Mouse (Mus musculus) hindbrain, embryonic 12.5 days (tissue): ENCODE results near the gene Cyp3a13. TPM values are rescaled to one million over a fixed set of nuclear protein-coding genes. Genes with fewer than 3 reads are reported as not detected.
"Not testable (repeated sequence)": the region's sequence is repeated elsewhere in the genome, so short reads cannot be mapped to it uniquely, and the experiment has no call there.

Experiments used
- ATAC-seq: fragments of 200-750 bp; cut with Nextera tagmentation; 2 replicates; pipeline ENCODE4 v1.8.0; 2017; ENCODE audit warnings: moderate TSS enrichment; ENCODE audit not compliant: low FRiP score
- H3K27ac ChIP-seq: fragments of 300-500 bp; sonication (generic); 2 replicates; pipeline ENCODE4 v1.5.1; 2016; ENCODE audit warnings: mild to moderate bottlenecking
- H3K27me3 ChIP-seq: fragments of 300-500 bp; sonication (generic); 2 replicates; pipeline ENCODE4 v1.6.1; 2016; ENCODE audit warnings: mild to moderate bottlenecking
- H3K36me3 ChIP-seq: fragments of 300-500 bp; sonication (generic); 2 replicates; pipeline ENCODE4 v1.6.1; 2016; ENCODE audit warnings: mild to moderate bottlenecking
- H3K4me1 ChIP-seq: fragments of 300-500 bp; sonication (generic); 2 replicates; pipeline ENCODE4 v1.6.1; 2016
- H3K4me2 ChIP-seq: fragments of 300-500 bp; sonication (generic); replicated peaks from 2 replicates; pipeline ENCODE4 v1.6.1; 2016; ENCODE audit warnings: mild to moderate bottlenecking
- H3K4me3 ChIP-seq: fragments of 300-500 bp; sonication (generic); 2 replicates; pipeline ENCODE4 v1.5.1; 2016; ENCODE audit warnings: mild to moderate bottlenecking
- H3K9ac ChIP-seq: fragments of 300-500 bp; sonication (generic); 2 replicates; pipeline ENCODE4 v1.6.1; 2016; ENCODE audit warnings: mild to moderate bottlenecking, moderate library complexity
- H3K9me3 ChIP-seq: fragments of 300-500 bp; sonication (generic); replicated peaks from 2 replicates; pipeline ENCODE4 v1.6.1; 2016; ENCODE audit warnings: mild to moderate bottlenecking
- WGBS: fragments of 180-500 bp; shearing (Covaris S2); methylation state at CpG from one replicate; pipeline ENCODE4 v1.1.7; 2016; 5-methylcytosine and 5-hydroxymethylcytosine counted together
- polyA plus RNA-seq: library from polyadenylated mRNA; unstranded; fragments of >200 nt; fragmentation: Nextera tagmentation; extraction: Ambion mirVana; gene quantifications from 2 replicates; pipeline ENCODE4 v1.2.1, GENCODE M21; 2016

Cyp3a13 gene
- polyA plus RNA-seq, 1 experiment from 2014 or later, result not detected

GRCm38 (mm10) chr5:137915550-137915949, 5.9 kb downstream of the Cyp3a13 start:
- H3K4me1 ChIP-seq, result no peaks in the 10 kb centered on the region
- ATAC-seq, result no peak

GRCm38 (mm10) chr5:137914508-137914907, 6.9 kb downstream of the Cyp3a13 start:
- no peak for ATAC-seq
- Histone ChIP-seq H3K27ac (no peak overlapping the region), H3K4me1 (no peaks in the 10 kb centered on the region), H3K4me2 (no peak overlapping the region), H3K36me3 (no peaks in the 10 kb centered on the region), H3K9ac (no peak overlapping the region), H3K27me3 (no peaks in the 10 kb centered on the region), H3K9me3 (no peaks in the 10 kb centered on the region), H3K4me3 (no peak overlapping the region)

More at GRCm38 (mm10) chr5:137915550-137915949, 5.9 kb downstream of the Cyp3a13 start:
- Histone ChIP-seq H3K27ac (no peak overlapping the region), H3K9ac (no peak overlapping the region), H3K4me2 (no peak overlapping the region), H3K4me3 (no peak overlapping the region), H3K9me3 (no peaks in the 10 kb centered on the region), H3K36me3 (no peaks in the 10 kb centered on the region), H3K27me3 (no peaks in the 10 kb centered on the region)
- 82% methylated on average over 6 of the region's 6 CpGs for WGBS

GRCm38 (mm10) chr5:137909564-137910262, 11.7 kb downstream of the Cyp3a13 start:
- WGBS, result 83% methylated on average over 3 of the region's 3 CpGs
- no peaks in the 10 kb centered on the region for H3K9me3 ChIP-seq
- H3K4me3 ChIP-seq, result no peak overlapping the region
- H3K27me3 ChIP-seq, result no peaks in the 10 kb centered on the region
- no peak overlapping the region for H3K9ac ChIP-seq
- H3K4me2 ChIP-seq, result no peak overlapping the region
- H3K4me1 ChIP-seq, result no peaks in the 10 kb centered on the region
- no peak overlapping the region for H3K27ac ChIP-seq
- no peak for ATAC-seq
- H3K36me3 ChIP-seq, result no peaks in the 10 kb centered on the region

GRCm38 (mm10) chr5:137897812-137898211, 23.6 kb downstream of the Cyp3a13 start:
- Histone ChIP-seq H3K9ac (no peak overlapping the region), H3K9me3 (no peaks in the 10 kb centered on the region), H3K4me3 (no peak overlapping the region), H3K27me3 (no peaks in the 10 kb centered on the region), H3K27ac (no peak overlapping the region), H3K4me1 (no peaks in the 10 kb centered on the region), H3K36me3 (no peaks in the 10 kb centered on the region), H3K4me2 (no peak overlapping the region)
- WGBS, result 95% methylated on average over 1 of the region's 1 CpGs
- ATAC-seq, result no peak

GRCm38 (mm10) chr5:137892954-137893353, 28.5 kb downstream of the Cyp3a13 start:
- WGBS, result 59% methylated on average over 1 of the region's 1 CpGs
- H3K9me3 ChIP-seq, result no peaks in the 10 kb centered on the region
- H3K4me1 ChIP-seq, result no peaks in the 10 kb centered on the region
- no peak for ATAC-seq
- no peak overlapping the region for H3K4me3 ChIP-seq
- no peaks in the 10 kb centered on the region for H3K27me3 ChIP-seq
- H3K36me3 ChIP-seq, result no peaks in the 10 kb centered on the region
- no peak overlapping the region for H3K27ac ChIP-seq
- no peak overlapping the region for H3K4me2 ChIP-seq
- no peak overlapping the region for H3K9ac ChIP-seq

- H3K4me3 ChIP-seq, result no peak overlapping the region
- no peak overlapping the region for H3K4me2 ChIP-seq
- 95% methylated on average over 1 of the region's 1 CpGs for WGBS
- H3K27me3 ChIP-seq, result no peaks in the 10 kb centered on the region
- no peak overlapping the region for H3K27ac ChIP-seq
- no peaks in the 10 kb centered on the region for H3K9me3 ChIP-seq
- no peaks in the 10 kb centered on the region for H3K36me3 ChIP-seq
- H3K9ac ChIP-seq, result no peak overlapping the region
- no peaks in the 10 kb centered on the region for H3K4me1 ChIP-seq
- ATAC-seq, result no peak
Observed at GRCm38 (mm10) chr5:137887666-137888065, 33.8 kb downstream of the Cyp3a13 start.

GRCm38 (mm10) chr5:137885894-137886293, 35.5 kb downstream of the Cyp3a13 start:
- no peak for ATAC-seq
- no peaks in the 10 kb centered on the region for H3K27me3 ChIP-seq
- H3K36me3 ChIP-seq, result no peaks in the 10 kb centered on the region
- no peaks in the 10 kb centered on the region for H3K9me3 ChIP-seq
- H3K4me3 ChIP-seq, result no peak overlapping the region
- H3K27ac ChIP-seq, result no peak overlapping the region
- no peak overlapping the region for H3K9ac ChIP-seq
- H3K4me2 ChIP-seq, result no peak overlapping the region
- WGBS, result 6% methylated on average over 2 of the region's 2 CpGs
- no peaks in the 10 kb centered on the region for H3K4me1 ChIP-seq

GRCm38 (mm10) chr5:137883345-137883744, 38.1 kb downstream of the Cyp3a13 start:
- no peak overlapping the region for H3K27ac ChIP-seq
- H3K4me3 ChIP-seq, result no peak overlapping the region
- H3K27me3 ChIP-seq, result no peaks in the 10 kb centered on the region
- no peak overlapping the region for H3K4me2 ChIP-seq
- no peak overlapping the region for H3K9ac ChIP-seq
- 92% methylated on average over 3 of the region's 3 CpGs for WGBS
- H3K9me3 ChIP-seq, result no peaks in the 10 kb centered on the region
- no peaks in the 10 kb centered on the region for H3K36me3 ChIP-seq
- H3K4me1 ChIP-seq, result no peaks in the 10 kb centered on the region
- ATAC-seq, result no peak

- H3K27ac ChIP-seq, result no peak overlapping the region
- H3K27me3 ChIP-seq, result no peaks in the 10 kb centered on the region
- H3K36me3 ChIP-seq, result no peaks in the 10 kb centered on the region
- H3K4me3 ChIP-seq, result no peak overlapping the region
- no peaks in the 10 kb centered on the region for H3K9me3 ChIP-seq
- ATAC-seq, result no peak
- no peaks in the 10 kb centered on the region for H3K4me1 ChIP-seq
- H3K9ac ChIP-seq, result no peak overlapping the region
- 77% methylated on average over 4 of the region's 4 CpGs for WGBS
- H3K4me2 ChIP-seq, result no peak overlapping the region
Observed at GRCm38 (mm10) chr5:137882922-137883321, 38.5 kb downstream of the Cyp3a13 start.

GRCm38 (mm10) chr5:137877860-137878259, 43.6 kb downstream of the Cyp3a13 start:
- 57% methylated on average over 2 of the region's 2 CpGs for WGBS
- H3K4me3 ChIP-seq, result no peak overlapping the region

GRCm38 (mm10) chr5:137875054-137875453, 46.4 kb downstream of the Cyp3a13 start:
- Histone ChIP-seq H3K9me3 (no peaks in the 10 kb centered on the region), H3K27ac (no peak overlapping the region), H3K27me3 (no peaks in the 10 kb centered on the region), H3K4me1 (no peaks in the 10 kb centered on the region), H3K9ac (no peak overlapping the region), H3K36me3 (no peaks in the 10 kb centered on the region), H3K4me2 (no peak overlapping the region), H3K4me3 (no peak overlapping the region)
- WGBS, result 84% methylated on average over 2 of the region's 2 CpGs
- no peak for ATAC-seq

More at GRCm38 (mm10) chr5:137877860-137878259, 43.6 kb downstream of the Cyp3a13 start:
- Histone ChIP-seq H3K27me3 (no peaks in the 10 kb centered on the region), H3K4me2 (no peak overlapping the region), H3K9me3 (no peaks in the 10 kb centered on the region), H3K36me3 (no peaks in the 10 kb centered on the region), H3K9ac (no peak overlapping the region), H3K27ac (no peak overlapping the region), H3K4me1 (no peaks in the 10 kb centered on the region)
- ATAC-seq, result no peak

- H3K4me1 ChIP-seq, H3K36me3 ChIP-seq, H3K27ac ChIP-seq, H3K9ac ChIP-seq, H3K4me3 ChIP-seq, H3K27me3 ChIP-seq, ATAC-seq, H3K4me2 ChIP-seq, H3K9me3 ChIP-seq: not testable (repeated sequence)
- 53% methylated on average over 1 of the region's 1 CpGs for WGBS
Observed at GRCm38 (mm10) chr5:137872381-137872702, 49.1 kb downstream of the Cyp3a13 start.

GRCm38 (mm10) chr5:137871644-137872380, 49.6 kb downstream of the Cyp3a13 start, which contains the start of gene Pilrb2:
Gene Pilrb2, minus strand, starts transcription at chr5:137871815.
- not testable (repeated sequence) for H3K36me3 ChIP-seq, H3K4me3 ChIP-seq, H3K27me3 ChIP-seq, ATAC-seq, H3K9ac ChIP-seq, H3K9me3 ChIP-seq, H3K4me1 ChIP-seq, H3K4me2 ChIP-seq, H3K27ac ChIP-seq
- 72% methylated on average over 3 of the region's 3 CpGs for WGBS
